In the genomic region with DNA sequence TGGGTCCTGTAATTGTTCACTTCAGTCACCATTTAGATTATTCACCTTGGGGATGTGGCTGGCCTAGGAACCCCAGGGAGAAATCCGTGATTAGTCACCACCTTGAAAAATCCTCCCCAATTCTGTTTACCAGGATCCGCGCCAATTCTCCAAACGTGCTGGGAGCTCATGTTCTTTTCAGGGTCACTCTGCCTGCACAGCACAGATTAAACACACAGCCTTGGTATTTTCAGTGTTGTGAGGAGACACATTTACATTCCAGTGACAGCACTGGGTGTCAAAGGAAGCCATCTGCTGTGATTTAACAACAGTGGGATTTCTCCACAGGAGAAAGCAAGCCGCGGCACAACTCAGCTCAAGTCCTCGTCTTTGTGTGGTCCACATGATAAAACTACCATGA, we compare ENCODE assay signal across 9 mouse cellular contexts.
A peak's percentile ranks its signal among the peaks of the same experiment; 100 is the strongest.
DNase-seq lines count a peak whose midpoint lies in the region; ATAC-seq lines count a peak whose summit lies in the region.
"Had no signal": no experiment of that assay in that cellular context is flagged by ENCODE, and none has a peak within 500 bp of the region (broad histone marks: within the 10 kb centered on the region; RNA-seq: fewer than 3 reads in every experiment).

No protein-coding gene starts in this region.

- H3K9me3 ChIP-seq in neural tube, embryonic 15.5 days (replicated peaks), result no peaks in the 10 kb centered on the region
- H3K9me3 ChIP-seq: heart, embryonic 13.5 days had no signal

- peak overlapping the region; percentile 48; the same call in 1 of the 2 replicates for H3K27ac ChIP-seq in neural tube, embryonic 15.5 days (replicated peaks)
- H3K27ac ChIP-seq: heart, embryonic 13.5 days had no signal

- peak; percentile 53; the same call in 1 of the 2 replicates for ATAC-seq in neural tube, embryonic 15.5 days (ENCODE audit: low FRiP score)

- peak; percentile 9 to 62 for DNase-seq in layer of hippocampus, adult 18-20 months (ENCODE audit: low spot score in 2 of 2)
- DNase-seq in layer of hippocampus, adult 9-10 months (ENCODE audit: low spot score), result no peak
- peak; percentile 41 for DNase-seq in fibroblast of lung, adult 2 months (ENCODE audit: low read depth)
- DNase-seq in left cerebral cortex, adult 18-20 months (ENCODE audit: low spot score in 2 of 2), result peak; percentile 13 to 19
- no peak for DNase-seq in adipocyte (ENCODE audit: low spot score)
- DNase-seq in urinary bladder, adult 18-20 months (ENCODE audit: low spot score in 2 of 2), result no peak
- no peak for DNase-seq in spleen, adult 12 weeks (ENCODE audit: low spot score)

- H3K36me3 ChIP-seq in neural tube, embryonic 15.5 days, result no peaks in the 10 kb centered on the region
- H3K36me3 ChIP-seq: heart, embryonic 13.5 days had no signal

- H3K9ac ChIP-seq in neural tube, embryonic 15.5 days (replicated peaks), result no peak overlapping the region
- H3K9ac ChIP-seq: heart, embryonic 13.5 days had no signal

- no peak overlapping the region for H3K4me3 ChIP-seq in neural tube, embryonic 15.5 days (replicated peaks)
- H3K4me3 ChIP-seq: heart, embryonic 13.5 days had no signal

- peaks cover 14% of the 10 kb centered on the region for H3K4me1 ChIP-seq in neural tube, embryonic 15.5 days

- peak overlapping the region; percentile 27; the same call in 1 of the 2 replicates for H3K4me2 ChIP-seq in neural tube, embryonic 15.5 days
- H3K4me2 ChIP-seq: heart, embryonic 13.5 days had no signal

- no peaks in the 10 kb centered on the region for H3K27me3 ChIP-seq in neural tube, embryonic 15.5 days (replicated peaks)
- H3K27me3 ChIP-seq: heart, embryonic 13.5 days had no signal

- WGBS in neural tube, embryonic 15.5 days, result 13% methylated on average over 7 of the region's 7 CpGs

Comparison
In these comparisons a context has a peak if more than half of its experiments do, and no peak if none do; other contexts are left out.
1. DNase-seq: peak in layer of hippocampus, adult 18-20 months (2 of 2), fibroblast of lung, adult 2 months (single experiment) and left cerebral cortex, adult 18-20 months (2 of 2); none in layer of hippocampus, adult 9-10 months (single experiment), adipocyte (single experiment), urinary bladder, adult 18-20 months (0 of 2) and spleen, adult 12 weeks (single experiment).